Comparison of ENCODE assay signal across 9 mouse cellular contexts in genomic region chr5:135800927-135801326, GRCm38 (mm10). TPM values are rescaled to one million over a fixed set of nuclear protein-coding genes. Genes with fewer than 3 reads are reported as not detected.
DNase-seq lines count a peak whose midpoint lies in the region; ATAC-seq lines count a peak whose summit lies in the region.
"Had no signal": no experiment of that assay in that cellular context is flagged by ENCODE, and none has a peak within 500 bp of the region (broad histone marks: within the 10 kb centered on the region; RNA-seq: fewer than 3 reads in every experiment).

No protein-coding gene starts in this region.

- intact Hi-C loops in heart, postnatal 25 days (cut with DNase I): no loop called here

- H3K9ac ChIP-seq in heart, embryonic 16.5 days (ENCODE audit: low read length): no peak overlapping the region
- H3K9ac ChIP-seq in forebrain, embryonic 13.5 days: 0 out of 2 replicates have a peak overlapping the region, but pooled peaks have one; percentile 19
- 0 out of 2 replicates have a peak overlapping the region, but pooled peaks have one; percentile 27 for H3K9ac ChIP-seq in limb, embryonic 15.5 days
- H3K9ac ChIP-seq: liver, embryonic 15.5 days had no signal

- WGBS in heart, embryonic 16.5 days: under 1% methylated on average over 6 of the region's 6 CpGs
- 1% methylated on average over 6 of the region's 6 CpGs for WGBS in forebrain, embryonic 13.5 days
- WGBS in limb, embryonic 15.5 days: under 1% methylated on average over 6 of the region's 6 CpGs

- no peak for DNase-seq in heart, postnatal 25 days (ENCODE audit: low spot score)
- DNase-seq in skeletal muscle tissue, adult 2 months (ENCODE audit: low read depth, low spot score): peak; percentile 63
- no peak for DNase-seq in liver
- DNase-seq in right cerebral cortex, postnatal 36 days (ENCODE audit: low spot score in 2 of 2): no peak
- DNase-seq: kidney, adult 9 months had no signal

- no peak overlapping the region for H3K4me2 ChIP-seq in heart, embryonic 16.5 days (ENCODE audit: low read depth, low read length)
- no peak overlapping the region; the same call in 1 of the 2 replicates for H3K4me2 ChIP-seq in forebrain, embryonic 13.5 days
- no peak overlapping the region for H3K4me2 ChIP-seq in limb, embryonic 15.5 days
- H3K4me2 ChIP-seq: liver, embryonic 15.5 days had no signal

- no peaks in the 10 kb centered on the region for H3K9me3 ChIP-seq in heart, embryonic 16.5 days (replicated peaks; ENCODE audit: control insufficient read depth, low read length)
- H3K9me3 ChIP-seq in forebrain, embryonic 13.5 days (replicated peaks): no peaks in the 10 kb centered on the region
- H3K9me3 ChIP-seq in limb, embryonic 15.5 days: no peaks in the 10 kb centered on the region
- H3K9me3 ChIP-seq: liver, embryonic 15.5 days had no signal

- peak; percentile 49; the same call in 1 of the 2 replicates for ATAC-seq in heart, embryonic 16.5 days (replicated peaks; ENCODE audit: extremely low read depth, insufficient read depth, low FRiP score)
- ATAC-seq in forebrain, embryonic 13.5 days: no peak
- ATAC-seq in limb, embryonic 15.5 days (ENCODE audit: insufficient number of reproducible peaks, low FRiP score, low TSS enrichment, low read depth): 0 out of 2 replicates have a peak, but pooled peaks have one; percentile 58

- no peaks in the 10 kb centered on the region for H3K36me3 ChIP-seq in heart, embryonic 16.5 days (ENCODE audit: control insufficient read depth, insufficient read depth)
- H3K36me3 ChIP-seq in forebrain, embryonic 13.5 days (ENCODE audit: poor library complexity, severe bottlenecking): no peaks in the 10 kb centered on the region
- H3K36me3 ChIP-seq in limb, embryonic 15.5 days: no peaks in the 10 kb centered on the region
- H3K36me3 ChIP-seq: liver, embryonic 15.5 days had no signal

- H3K4me3 ChIP-seq in heart, embryonic 16.5 days (ENCODE audit: low read length): no peak overlapping the region
- H3K4me3 ChIP-seq in forebrain, embryonic 13.5 days: no peak overlapping the region
- H3K4me3 ChIP-seq in limb, embryonic 15.5 days: no peak overlapping the region
- H3K4me3 ChIP-seq: liver, embryonic 15.5 days had no signal

- H3K27ac ChIP-seq in heart, embryonic 16.5 days (ENCODE audit: low read length): no peak overlapping the region
- H3K27ac ChIP-seq in forebrain, embryonic 13.5 days: 0 out of 2 replicates have a peak overlapping the region, but pooled peaks have one; percentile 27
- H3K27ac ChIP-seq in limb, embryonic 15.5 days: no peak overlapping the region
- H3K27ac ChIP-seq: liver, embryonic 15.5 days had no signal

- 0 out of 2 replicates have a peak, but pooled peaks cover 2% of the 10 kb centered on the region for H3K27me3 ChIP-seq in heart, embryonic 16.5 days (ENCODE audit: control insufficient read depth, insufficient read depth, low read length)
- H3K27me3 ChIP-seq in forebrain, embryonic 13.5 days: peaks cover 10% of the 10 kb centered on the region; the same call in 1 of the 2 replicates
- 0 out of 2 replicates have a peak, but pooled peaks cover 4% of the 10 kb centered on the region for H3K27me3 ChIP-seq in limb, embryonic 15.5 days

- no peaks in the 10 kb centered on the region for H3K4me1 ChIP-seq in heart, embryonic 16.5 days (ENCODE audit: control insufficient read depth, insufficient read depth, low read length)
- H3K4me1 ChIP-seq in forebrain, embryonic 13.5 days: peaks cover 13% of the 10 kb centered on the region; the same call in 1 of the 2 replicates
- peaks cover 11% of the 10 kb centered on the region for H3K4me1 ChIP-seq in limb, embryonic 15.5 days
- H3K4me1 ChIP-seq: liver, embryonic 15.5 days had no signal

RNA-seq across cellular contexts. Expression of gene Srrm3, which starts 5.8 kb away (rescaled TPM):
- polyA plus RNA-seq in heart, embryonic 16.5 days (2015; fragmentation: Nextera tagmentation; extraction: Ambion mirVana): 0.07 and 0.09 TPM in 2 replicates
- not detected for total RNA-seq in heart, postnatal 25 days (2021)
- 45.8 and 52.8 TPM in 2 replicates for polyA plus RNA-seq in forebrain, embryonic 13.5 days (2015; fragmentation: Nextera tagmentation; extraction: Ambion mirVana)
- polyA plus RNA-seq in limb, embryonic 15.5 days (2015; fragmentation: Nextera tagmentation; extraction: Ambion mirVana): 0.32 and 0.36 TPM in 2 replicates

RNA-seq across cellular contexts. Expression of gene Mdh2, which starts 22.6 kb away (rescaled TPM):
- polyA plus RNA-seq in heart, embryonic 16.5 days (2015; fragmentation: Nextera tagmentation; extraction: Ambion mirVana): 1,315 and 1,333 TPM in 2 replicates
- 1,000 to 10,000 TPM; 1,992 to 2,010 TPM for total RNA-seq in heart, postnatal 25 days (2021)
- 558 and 564 TPM in 2 replicates for polyA plus RNA-seq in forebrain, embryonic 13.5 days (2015; fragmentation: Nextera tagmentation; extraction: Ambion mirVana)
- polyA plus RNA-seq in limb, embryonic 15.5 days (2015; fragmentation: Nextera tagmentation; extraction: Ambion mirVana): 435 and 486 TPM in 2 replicates

RNA-seq across cellular contexts. Expression of gene Styxl1, which starts 22.7 kb away (rescaled TPM):
- 0.15 and 0.56 TPM in 2 replicates for polyA plus RNA-seq in heart, embryonic 16.5 days (2015; fragmentation: Nextera tagmentation; extraction: Ambion mirVana)
- total RNA-seq in heart, postnatal 25 days (2021): not detected
- 0.26 and 0.41 TPM in 2 replicates for polyA plus RNA-seq in forebrain, embryonic 13.5 days (2015; fragmentation: Nextera tagmentation; extraction: Ambion mirVana)
- 0.14 TPM in 2 replicates for polyA plus RNA-seq in limb, embryonic 15.5 days (2015; fragmentation: Nextera tagmentation; extraction: Ambion mirVana)
- polyA plus RNA-seq: liver, embryonic 15.5 days had no signal

RNA-seq across cellular contexts. Expression of gene Tmem120a, which starts 56.7 kb away (rescaled TPM):
- 36.3 and 37.4 TPM in 2 replicates for polyA plus RNA-seq in heart, embryonic 16.5 days (2015; fragmentation: Nextera tagmentation; extraction: Ambion mirVana)
- 10 to 100 TPM; 11.8 to 13.3 TPM for total RNA-seq in heart, postnatal 25 days (2021)
- 67.0 and 69.7 TPM in 2 replicates for polyA plus RNA-seq in forebrain, embryonic 13.5 days (2015; fragmentation: Nextera tagmentation; extraction: Ambion mirVana)
- 39.4 and 44.1 TPM in 2 replicates for polyA plus RNA-seq in limb, embryonic 15.5 days (2015; fragmentation: Nextera tagmentation; extraction: Ambion mirVana)

Comparison
In these comparisons a context has a peak if more than half of its experiments do, and no peak if none do; other contexts are left out.
1. RNA of gene Srrm3, which starts 5.8 kb away (polyA plus RNA-seq): 45.8 to 52.8 TPM in forebrain, embryonic 13.5 days; 0.32 to 0.36 TPM in limb, embryonic 15.5 days and 0.07 to 0.09 TPM in heart, embryonic 16.5 days; every median in the first group is over 10 times any median in the second.